Mouse (Mus musculus): ENCODE results near the gene Zbtb42. TPM values are rescaled to one million over a fixed set of nuclear protein-coding genes. Genes with fewer than 3 reads are reported as not detected.

Gene Zbtb42
- polyA plus RNA-seq, 1 experiment from 2014 or later, result 7.5 TPM

- H3K4me2 ChIP-seq (replicated peaks), result peak overlapping the region; percentile 27; the same call in 1 of the 2 replicates
- ATAC-seq (ENCODE audit: low FRiP score), result peak; percentile 58; the same call in 1 of the 2 replicates
- no peak overlapping the region for H3K27ac ChIP-seq
- H3K4me3 ChIP-seq, result no peak overlapping the region
- peaks cover 44% of the 10 kb centered on the region for H3K27me3 ChIP-seq
- H3K9me3 ChIP-seq (replicated peaks), result no peaks in the 10 kb centered on the region
- 15% methylated on average over 15 of the region's 15 CpGs for WGBS
- H3K4me1 ChIP-seq, result peaks cover 10% of the 10 kb centered on the region
- no peaks in the 10 kb centered on the region for H3K36me3 ChIP-seq
- H3K9ac ChIP-seq, result no peak overlapping the region
Observed at GRCm38 (mm10) chr12:112700522-112700921, 21.9 kb downstream of the Zbtb42 start.

DNA sequence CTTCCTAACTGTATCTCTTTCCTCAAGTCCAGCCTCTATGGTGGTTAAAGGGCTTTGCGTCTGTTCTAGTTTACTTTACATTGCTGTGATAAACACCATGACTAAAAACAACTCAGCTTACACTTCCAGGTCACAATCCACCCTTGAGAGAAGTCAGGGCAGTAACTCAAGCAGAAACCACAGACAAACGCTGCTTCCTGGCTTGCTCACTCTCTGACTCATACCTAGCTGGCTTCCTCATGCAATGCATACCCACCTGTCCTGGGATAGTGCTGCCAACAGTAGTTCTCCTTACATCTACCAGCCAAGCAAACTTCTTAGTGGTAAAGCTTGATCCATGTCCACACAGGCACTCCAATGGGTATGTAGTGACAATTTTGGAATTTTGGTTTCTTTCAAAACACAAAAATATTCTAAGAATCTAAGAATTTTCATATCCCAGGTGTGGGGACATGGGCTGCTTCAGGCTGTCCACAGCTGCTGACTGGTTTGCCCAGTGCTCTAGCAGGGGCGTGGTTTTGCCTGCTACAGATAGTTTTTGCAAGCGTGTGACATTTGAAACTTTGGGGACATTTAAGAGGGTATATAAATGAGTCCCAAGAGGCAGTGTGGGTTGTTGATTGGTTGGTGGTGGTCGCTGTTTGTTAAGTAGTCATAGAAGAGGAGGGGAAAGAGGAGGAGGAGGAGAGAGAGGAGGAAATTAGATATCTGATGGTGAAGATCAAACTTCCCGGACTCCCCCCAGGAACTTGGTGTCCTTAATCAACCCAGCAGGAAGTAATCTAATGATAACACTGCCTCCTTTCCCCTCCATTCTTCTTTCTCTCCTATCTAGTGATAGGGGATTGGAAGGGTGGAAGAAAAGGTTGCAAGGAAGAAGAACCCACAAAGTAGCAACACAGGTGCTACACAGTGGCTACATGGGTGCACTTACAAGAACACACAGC, 24.0 kb downstream of the Zbtb42 start:
- no peak overlapping the region for H3K9ac ChIP-seq
- H3K27me3 ChIP-seq, result peaks cover 48% of the 10 kb centered on the region
- H3K27ac ChIP-seq, result no peak overlapping the region
- WGBS, result 79% methylated on average over 6 of the region's 6 CpGs
- ATAC-seq (ENCODE audit: low FRiP score), result no peak
- no peak overlapping the region for H3K4me2 ChIP-seq (replicated peaks)
- no peak overlapping the region for H3K4me3 ChIP-seq
- no peaks in the 10 kb centered on the region for H3K36me3 ChIP-seq
- H3K9me3 ChIP-seq (replicated peaks), result no peaks in the 10 kb centered on the region
- H3K4me1 ChIP-seq, result peaks cover 13% of the 10 kb centered on the region

DNA sequence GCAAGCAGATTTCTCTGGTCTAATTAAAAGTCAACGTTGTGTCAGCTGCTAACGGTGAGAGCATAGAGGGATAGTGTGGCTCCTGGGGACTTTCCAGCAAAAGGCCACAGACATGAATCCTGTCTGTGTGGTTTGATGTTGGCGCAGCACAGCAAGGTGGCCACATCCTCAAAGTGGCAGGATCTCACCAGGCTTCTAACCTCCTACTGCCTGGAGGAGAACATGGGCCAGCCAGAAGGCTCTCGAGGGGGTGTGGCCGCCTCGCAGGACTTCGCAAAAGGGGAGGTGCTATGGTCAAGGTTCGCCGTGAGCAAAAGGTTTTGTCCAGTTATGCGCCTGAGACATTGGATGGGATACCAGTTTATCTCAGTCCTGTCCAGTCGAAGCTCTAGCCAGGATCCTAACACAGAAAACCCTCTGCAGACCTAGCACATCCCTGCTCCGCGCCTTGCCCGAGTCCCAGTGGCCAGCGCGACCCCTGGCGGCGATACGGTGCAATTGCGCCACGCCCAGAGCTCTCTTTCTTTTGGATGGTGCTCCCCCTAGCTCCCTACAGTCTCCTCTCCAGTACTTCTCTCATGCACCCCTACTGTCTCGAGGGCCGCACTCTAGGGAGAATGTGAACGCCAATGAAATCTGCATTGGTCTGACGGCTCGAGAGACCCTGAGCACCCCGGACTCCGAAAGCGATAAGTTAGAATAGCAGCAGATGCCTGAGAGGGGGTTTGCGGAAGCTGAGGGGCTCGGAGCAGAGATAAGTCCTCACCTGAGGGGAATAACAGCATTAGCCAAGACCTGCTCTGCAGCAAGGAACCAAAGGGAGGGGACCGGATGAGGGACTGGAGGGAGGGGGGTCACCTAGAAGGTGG, 28.3 kb downstream of the Zbtb42 start:
- H3K9ac ChIP-seq, result no peak overlapping the region
- H3K27me3 ChIP-seq, result peaks cover 30% of the 10 kb centered on the region
- no peak overlapping the region for H3K27ac ChIP-seq
- no peaks in the 10 kb centered on the region for H3K36me3 ChIP-seq
- 17% methylated on average over 32 of the region's 32 CpGs for WGBS
- no peak overlapping the region for H3K4me3 ChIP-seq
- H3K9me3 ChIP-seq (replicated peaks), result no peaks in the 10 kb centered on the region
- H3K4me1 ChIP-seq, result 0 out of 2 replicates have a peak, but pooled peaks cover 3% of the 10 kb centered on the region
- ATAC-seq (ENCODE audit: low FRiP score), result peak; percentile 78
- H3K4me2 ChIP-seq (replicated peaks), result peak overlapping the region; percentile 26

DNA sequence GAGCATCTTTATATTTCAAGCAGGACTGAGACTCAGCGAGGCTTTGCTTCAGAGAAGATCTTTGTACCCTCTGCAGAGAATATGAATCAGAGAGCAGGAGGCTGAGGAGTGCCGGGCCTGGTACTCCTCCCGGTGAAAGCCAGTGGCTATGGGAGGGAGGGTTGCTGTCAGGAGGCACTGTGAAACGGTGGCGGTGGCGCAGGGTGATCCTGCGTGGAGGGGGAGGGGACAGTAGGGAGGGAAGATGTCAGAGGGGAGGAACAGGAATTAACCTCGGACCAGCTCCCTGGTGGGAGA, 28.9 kb downstream of the Zbtb42 start:
- Histone ChIP-seq H3K36me3 (no peaks in the 10 kb centered on the region), H3K4me1 (0 out of 2 replicates have a peak, but pooled peaks cover 3% of the 10 kb centered on the region), H3K27me3 (peaks cover 27% of the 10 kb centered on the region), H3K4me2 (replicated peaks) (no peak overlapping the region), H3K27ac (no peak overlapping the region), H3K4me3 (no peak overlapping the region), H3K9me3 (replicated peaks) (no peaks in the 10 kb centered on the region), H3K9ac (no peak overlapping the region)
- ATAC-seq (ENCODE audit: low FRiP score), result peak; percentile 24
- 18% methylated on average over 8 of the region's 8 CpGs for WGBS

DNA sequence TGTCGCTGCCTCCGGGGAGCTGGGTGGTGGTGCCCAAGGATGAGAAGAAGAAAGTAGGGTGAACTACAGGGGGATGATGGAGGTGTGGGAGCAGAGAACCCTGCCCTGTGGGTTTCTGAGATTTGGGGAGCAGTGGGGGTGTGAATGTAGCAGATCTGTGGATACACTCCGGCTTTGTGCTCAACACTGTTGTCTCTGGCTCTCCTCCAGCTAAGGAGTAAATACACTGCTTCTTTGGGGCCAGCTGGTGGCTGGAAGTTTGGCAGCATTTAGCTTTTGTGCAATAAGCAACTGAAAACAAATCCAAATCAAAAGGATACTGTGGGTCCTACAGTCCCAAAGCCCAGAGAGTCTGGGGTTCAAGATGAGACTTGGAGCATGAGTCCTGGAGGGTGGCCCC, 35.4 kb downstream of the Zbtb42 start:
- Histone ChIP-seq H3K4me1 (no peaks in the 10 kb centered on the region), H3K36me3 (no peaks in the 10 kb centered on the region), H3K27me3 (peaks cover 7% of the 10 kb centered on the region), H3K9me3 (replicated peaks) (no peaks in the 10 kb centered on the region), H3K27ac (no peak overlapping the region; the same call in 1 of the 2 replicates), H3K9ac (no peak overlapping the region), H3K4me3 (no peak overlapping the region), H3K4me2 (replicated peaks) (no peak overlapping the region)
- ATAC-seq (ENCODE audit: low FRiP score), result no peak
- whole genome bisulfite sequencing, result 79% methylated on average over 3 of the region's 3 CpGs

GRCm38 (mm10) chr12:112717140-112717539, 38.5 kb downstream of the Zbtb42 start:
- Histone ChIP-seq H3K4me3 (no peak overlapping the region), H3K36me3 (no peaks in the 10 kb centered on the region), H3K27me3 (peaks cover 30% of the 10 kb centered on the region), H3K27ac (no peak overlapping the region), H3K9ac (no peak overlapping the region), H3K9me3 (replicated peaks) (no peaks in the 10 kb centered on the region), H3K4me1 (peaks cover 4% of the 10 kb centered on the region; the same call in 1 of the 2 replicates), H3K4me2 (replicated peaks) (no peak overlapping the region)
- 27% methylated on average over 7 of the region's 7 CpGs for WGBS
- ATAC-seq (ENCODE audit: low FRiP score), result no peak

- H3K27me3 ChIP-seq, result peaks cover 42% of the 10 kb centered on the region
- no peak overlapping the region for H3K4me2 ChIP-seq (replicated peaks)
- no peaks in the 10 kb centered on the region for H3K36me3 ChIP-seq
- no peak overlapping the region for H3K4me3 ChIP-seq
- H3K4me1 ChIP-seq, result peaks cover 17% of the 10 kb centered on the region
- H3K27ac ChIP-seq, result no peak overlapping the region
- WGBS, result 68% methylated on average over 5 of the region's 5 CpGs
- no peak overlapping the region for H3K9ac ChIP-seq
- H3K9me3 ChIP-seq (replicated peaks), result no peaks in the 10 kb centered on the region
- ATAC-seq (ENCODE audit: low FRiP score), result no peak
Observed at GRCm38 (mm10) chr12:112718995-112719394, 40.4 kb downstream of the Zbtb42 start.

DNA sequence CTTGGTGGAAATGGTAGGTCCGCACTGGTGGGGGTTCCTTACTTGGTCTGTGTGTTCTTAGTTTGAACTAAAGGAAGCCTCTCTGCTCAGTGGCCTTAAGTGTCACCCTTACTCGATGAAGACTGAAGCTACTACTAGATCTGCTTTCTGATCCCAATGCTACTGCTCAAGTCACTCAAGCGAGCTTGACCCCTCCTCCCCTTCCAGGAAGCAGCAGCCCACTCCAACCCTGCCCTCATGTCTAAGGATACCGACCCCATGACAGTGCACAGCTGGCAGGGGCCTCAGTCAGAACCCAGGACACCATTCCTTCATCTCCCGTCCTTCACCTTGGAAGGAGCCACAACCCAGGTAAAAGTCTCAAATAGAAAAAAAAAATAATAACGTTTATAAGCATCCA, 41.6 kb downstream of the Zbtb42 start, which contains the start of gene Cep170b:
Gene Cep170b, plus strand, starts transcription at position 240 of the 400 bp plus-strand sequence.
- peaks cover 20% of the 10 kb centered on the region for H3K4me1 ChIP-seq
- peak within 1 kb of the TSS; percentile 91; the same call in 1 of the 2 replicates for H3K4me3 ChIP-seq
- peak within 1 kb of the TSS; percentile 99 for H3K4me2 ChIP-seq (replicated peaks)
- no peaks in the 10 kb centered on the region for H3K36me3 ChIP-seq
- H3K9me3 ChIP-seq (replicated peaks), result no peaks in the 10 kb centered on the region
- no peak within 1 kb of the TSS; the same call in 1 of the 2 replicates for H3K27ac ChIP-seq
- H3K9ac ChIP-seq, result no peak within 1 kb of the TSS; the same call in 1 of the 2 replicates
- H3K27me3 ChIP-seq, result peaks cover 42% of the 10 kb centered on the region
- WGBS, result 69% methylated on average over 6 of the region's 6 CpGs
- ATAC-seq (ENCODE audit: low FRiP score), result no peak

DNA sequence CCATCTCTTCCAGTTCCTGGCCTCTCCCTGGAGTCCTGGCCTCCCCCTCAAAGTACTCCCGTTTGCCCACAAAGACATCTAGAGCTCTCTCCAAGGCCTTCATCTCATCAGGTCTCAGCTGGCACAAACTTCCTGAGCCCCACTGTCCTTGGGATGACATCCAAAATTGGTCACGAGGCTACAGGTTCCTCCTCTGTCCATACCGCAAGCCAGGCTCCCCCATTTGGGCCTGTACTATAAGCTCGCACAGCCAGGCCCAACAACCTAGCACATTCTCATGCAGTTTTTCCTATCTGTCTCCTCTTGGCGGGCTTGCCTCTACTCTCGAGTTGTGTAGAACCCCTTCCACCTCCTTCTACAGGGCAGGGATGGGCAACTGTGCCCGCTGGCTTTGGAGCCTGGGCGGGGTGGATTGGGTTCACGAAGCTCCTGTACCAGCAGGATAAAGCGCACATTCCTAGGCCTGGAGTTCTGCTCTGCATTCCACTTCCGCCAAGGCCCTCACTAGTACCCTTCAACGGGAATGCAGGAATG, 42.3 kb downstream of the Zbtb42 start:
- H3K4me1 ChIP-seq, result peaks cover 23% of the 10 kb centered on the region
- H3K27me3 ChIP-seq, result peaks cover 42% of the 10 kb centered on the region
- H3K9me3 ChIP-seq (replicated peaks), result no peaks in the 10 kb centered on the region
- H3K9ac ChIP-seq, result no peak overlapping the region; the same call in 1 of the 2 replicates
- H3K4me3 ChIP-seq, result peak overlapping the region; percentile 91; the same call in 1 of the 2 replicates
- H3K4me2 ChIP-seq (replicated peaks), result peak overlapping the region; percentile 99
- 36% methylated on average over 12 of the region's 12 CpGs for WGBS
- ATAC-seq (ENCODE audit: low FRiP score), result no peak
- H3K36me3 ChIP-seq, result 0 out of 2 replicates have a peak, but pooled peaks cover 4% of the 10 kb centered on the region
- H3K27ac ChIP-seq, result no peak overlapping the region; the same call in 1 of the 2 replicates

- H3K36me3 ChIP-seq, result 0 out of 2 replicates have a peak, but pooled peaks cover 4% of the 10 kb centered on the region
- H3K27me3 ChIP-seq, result peaks cover 42% of the 10 kb centered on the region
- peak overlapping the region; percentile 99 for H3K4me2 ChIP-seq (replicated peaks)
- peak; percentile 39 for ATAC-seq (ENCODE audit: low FRiP score)
- H3K4me3 ChIP-seq, result peak overlapping the region; percentile 91
- peaks cover 23% of the 10 kb centered on the region for H3K4me1 ChIP-seq
- H3K27ac ChIP-seq, result peak overlapping the region; percentile 24; the same call in 1 of the 2 replicates
- peak overlapping the region; percentile 95 for H3K9ac ChIP-seq
- no peaks in the 10 kb centered on the region for H3K9me3 ChIP-seq (replicated peaks)
- 2% methylated on average over 48 of the region's 69 CpGs for WGBS
Observed at GRCm38 (mm10) chr12:112721424-112722239, 43.0 kb downstream of the Zbtb42 start.
